Mouse (Mus musculus) gastrocnemius, adult 18-20 months (tissue): ENCODE data around the gene Hhipl1. TPM values are rescaled to one million over a fixed set of nuclear protein-coding genes. Genes with fewer than 3 reads are reported as not detected.

ENCODE experiments used
- DNase-seq: peaks from one replicate; pipeline ENCODE4 v3.0.0; 2021; ENCODE audit warnings: low spot score
- total RNA-seq, 2 experiments: library from RNA; stranded (reverse); gene quantifications; 2 replicates each; pipeline ENCODE4 v1.2.3; 2021

Hhipl1 gene
- total RNA-seq, 2 experiments from 2014 or later: 1.1 to 1.2 TPM

GRCm38 (mm10) chr12:108312432-108312851 lies 6.4 kb downstream of the Hhipl1 start:
- DNase-seq: no peak

DNA sequence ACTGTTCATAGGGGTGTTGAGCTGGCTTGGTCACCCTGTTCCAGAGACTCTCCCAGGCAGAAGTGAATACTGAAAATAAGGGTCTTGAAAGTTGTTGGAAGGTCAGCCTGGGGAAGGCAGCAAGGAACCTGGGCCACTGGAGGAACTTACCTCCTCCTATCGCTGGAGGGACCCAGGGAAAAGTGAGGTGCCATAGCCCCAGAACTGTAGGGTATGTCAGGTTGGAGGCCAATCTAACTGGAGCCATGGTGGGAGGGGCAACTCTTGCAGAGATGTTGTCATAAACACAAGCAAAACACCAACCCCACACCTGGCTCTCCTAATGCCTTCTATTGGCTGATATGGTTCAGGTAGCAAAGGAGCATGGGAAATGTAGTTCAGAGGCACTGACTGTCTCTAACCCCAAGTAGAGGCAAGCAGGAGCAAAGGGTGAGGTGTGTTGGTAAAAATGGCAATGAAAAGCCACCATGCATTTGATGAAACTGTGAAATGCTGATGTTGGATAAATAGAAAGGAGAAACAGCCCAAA lies 7.2 kb downstream of the Hhipl1 start:
- no peak for DNase-seq

- DNase-seq: no peak
Measured at GRCm38 (mm10) chr12:108315818-108316217, 9.7 kb downstream of the Hhipl1 start.

DNA sequence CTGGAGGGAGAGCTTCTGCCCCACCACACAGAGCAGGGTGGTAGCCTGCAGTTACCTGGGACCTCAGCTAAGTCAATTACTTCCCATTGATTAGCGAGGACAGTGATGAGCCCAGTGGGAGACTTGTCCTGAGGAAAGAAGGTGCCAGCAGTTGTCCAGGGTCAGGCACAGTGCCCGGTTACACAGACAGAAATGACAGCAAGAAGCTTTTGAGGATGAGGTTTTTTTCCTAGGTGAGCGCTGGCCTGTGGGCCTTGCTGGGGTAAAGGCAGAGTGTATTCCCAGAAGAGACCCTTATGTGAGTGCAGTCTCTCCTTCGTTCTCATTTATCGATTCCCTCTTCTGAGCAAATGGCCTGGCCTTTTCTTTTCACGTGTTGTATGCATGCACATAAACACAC lies 10.6 kb downstream of the Hhipl1 start:
- DNase-seq: no peak

DNA sequence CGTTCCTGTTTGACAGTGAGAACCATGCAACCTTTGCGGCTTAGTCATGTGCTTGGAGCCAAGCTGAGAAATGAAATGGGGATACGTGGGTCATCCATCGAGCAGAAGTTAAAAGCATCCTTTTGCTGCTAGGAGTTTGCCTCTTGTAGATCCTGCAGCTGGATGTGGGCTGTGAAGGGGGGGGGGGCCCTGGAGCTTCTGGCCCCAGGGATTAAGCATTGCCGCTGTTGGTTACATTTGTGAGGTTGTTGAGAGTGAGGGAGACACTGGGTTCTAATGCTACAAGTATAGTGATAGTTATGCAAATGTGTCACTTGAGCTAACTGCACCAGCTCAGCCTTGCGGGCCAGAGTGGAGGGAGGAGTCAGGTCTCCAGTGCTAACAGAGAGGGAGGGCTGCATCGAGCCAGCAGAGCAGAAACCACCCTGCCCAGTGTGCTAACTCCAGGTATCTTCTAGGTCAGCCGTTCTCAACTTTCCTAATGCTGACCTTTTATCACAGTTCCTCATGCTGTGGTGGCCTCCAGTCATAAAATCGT lies 11.2 kb downstream of the Hhipl1 start:
- DNase-seq: no peak

DNA sequence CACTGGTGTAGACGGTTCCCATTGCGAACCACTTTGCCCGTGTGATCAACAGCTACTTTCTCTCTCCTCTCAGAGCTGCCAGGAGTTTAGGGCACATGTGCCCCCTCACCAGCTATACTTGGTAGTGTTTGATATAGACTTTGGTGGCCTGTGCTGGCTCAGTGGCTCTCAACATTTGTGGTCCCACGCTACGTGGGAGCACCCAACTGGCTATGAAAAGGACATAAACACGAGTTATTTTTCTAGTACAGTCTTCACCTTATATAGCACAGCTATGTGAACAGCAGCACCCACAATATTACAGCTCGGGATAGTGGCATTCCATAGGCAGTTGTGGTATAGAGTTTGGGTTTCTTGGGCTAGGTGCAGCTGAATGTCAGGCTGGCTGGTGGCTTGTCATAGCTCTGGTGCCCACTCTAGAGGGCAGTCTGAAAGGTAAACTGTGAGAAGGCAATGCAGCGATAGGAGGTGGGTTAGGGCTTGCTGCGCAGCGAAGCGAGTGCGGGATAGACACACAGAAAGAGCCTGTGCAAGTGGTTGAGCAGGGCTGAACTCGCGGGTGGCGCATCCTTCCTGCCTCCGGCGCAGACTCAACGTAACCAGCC lies 11.9 kb downstream of the Hhipl1 start:
- no peak for DNase-seq

DNA sequence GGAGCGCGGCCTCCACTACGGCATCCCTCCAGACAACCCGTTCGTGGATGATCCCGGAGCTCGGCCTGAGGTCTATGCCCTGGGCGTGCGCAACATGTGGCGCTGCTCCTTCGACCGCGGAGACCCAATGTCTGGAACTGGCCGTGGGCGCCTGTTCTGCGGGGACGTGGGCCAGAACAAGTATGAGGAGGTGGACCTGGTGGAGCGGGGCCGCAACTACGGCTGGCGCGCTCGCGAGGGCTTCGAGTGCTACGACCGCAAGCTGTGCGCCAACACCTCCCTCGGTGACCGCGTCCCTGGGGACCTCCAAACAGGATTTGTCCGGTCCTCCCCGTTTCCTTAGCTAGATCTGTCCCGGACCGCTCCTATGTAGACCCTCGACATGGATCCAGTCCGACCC lies 12.4 kb downstream of the Hhipl1 start:
- no peak for DNase-seq

DNA sequence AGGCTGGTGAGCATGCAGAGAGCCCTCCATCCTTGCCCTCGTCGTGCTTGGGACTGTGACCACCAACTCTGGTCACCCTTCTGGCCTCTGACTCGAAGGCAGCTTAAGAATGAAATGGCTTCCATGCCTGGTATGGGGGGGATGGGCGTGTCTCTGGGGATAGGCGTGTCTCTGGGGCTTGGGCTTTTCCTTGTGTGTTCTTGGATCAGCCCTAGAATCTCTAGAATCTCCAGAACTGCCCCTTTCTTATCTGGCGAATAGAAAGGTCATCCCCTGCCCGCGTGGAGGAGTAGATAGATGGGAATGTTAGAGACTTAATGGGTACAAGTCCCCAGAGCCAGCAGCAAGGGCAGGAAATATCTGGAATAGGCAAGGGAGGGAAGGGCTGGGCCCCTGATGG lies 14.0 kb downstream of the Hhipl1 start:
- DNase-seq: no peak

GRCm38 (mm10) chr12:108326401-108326800 lies 20.3 kb downstream of the Hhipl1 start:
- DNase-seq: no peak

DNA sequence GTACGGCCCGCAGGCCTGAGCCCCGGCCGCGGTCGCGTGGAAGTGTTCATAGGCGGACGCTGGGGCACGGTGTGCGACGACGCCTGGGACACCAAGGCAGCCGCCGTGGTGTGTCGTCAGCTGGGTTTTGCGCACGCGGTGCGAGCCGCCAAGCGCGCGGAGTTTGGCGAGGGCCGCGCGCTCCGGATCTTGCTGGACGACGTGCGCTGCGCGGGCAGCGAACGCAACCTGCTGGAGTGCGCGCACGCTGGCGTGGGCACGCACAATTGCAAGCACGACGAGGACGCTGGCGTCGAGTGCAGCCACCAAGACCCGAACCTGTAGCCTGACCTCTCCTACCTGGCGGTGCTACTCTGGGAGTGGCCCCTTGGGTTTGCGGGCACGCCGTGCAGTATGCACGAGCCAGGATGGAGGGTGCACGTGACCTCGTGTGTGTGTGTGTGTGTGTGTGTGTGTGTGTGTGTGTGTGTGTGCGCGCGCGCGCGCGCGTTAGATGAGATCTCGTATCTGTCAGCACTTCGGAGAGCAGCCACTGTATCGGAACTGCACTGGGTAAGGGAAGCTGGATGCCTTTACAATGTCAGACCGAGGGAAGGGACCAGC lies 21.9 kb downstream of the Hhipl1 start:
- DNase-seq: no peak

- peak; percentile 89 for DNase-seq
Measured at GRCm38 (mm10) chr12:108333056-108333455, 27.0 kb downstream of the Hhipl1 start.

- DNase-seq: no peak
Measured at GRCm38 (mm10) chr12:108333481-108333882, 27.4 kb downstream of the Hhipl1 start.

DNA sequence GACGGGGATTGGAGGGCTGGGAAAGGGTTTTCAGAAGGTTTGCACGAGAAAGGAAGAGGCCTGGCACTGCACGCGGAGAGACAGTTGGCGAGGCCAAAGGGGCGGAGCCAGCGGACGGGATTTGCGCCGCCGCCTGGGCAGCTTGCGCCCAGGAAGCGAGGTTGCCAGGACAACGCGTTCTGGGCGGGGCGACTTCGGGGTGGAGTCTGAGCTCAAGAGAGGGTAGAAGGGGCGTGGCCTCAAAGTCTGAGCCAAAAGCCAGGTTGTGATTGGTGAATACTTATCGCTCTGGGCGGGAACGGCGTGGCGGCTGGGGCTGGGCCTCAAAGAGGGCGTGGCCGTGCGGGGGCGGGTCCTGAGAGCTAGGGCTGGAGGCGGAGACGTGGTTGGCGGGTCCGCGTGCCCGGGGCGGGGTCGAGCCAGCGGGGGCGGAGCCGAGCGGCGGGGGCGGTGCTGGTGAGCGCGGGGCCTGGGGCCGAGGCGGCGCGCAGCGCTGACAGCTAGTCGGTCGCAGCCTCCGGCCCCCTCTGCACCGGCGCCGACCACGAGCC lies 27.9 kb downstream of the Hhipl1 start, which contains the start of gene Cyp46a1:
Cyp46a1 (plus strand) TSS at position 487 of the 551 bp plus-strand sequence.
- DNase-seq: peak; percentile 100

GRCm38 (mm10) chr12:108334529-108334928 lies 28.5 kb downstream of the Hhipl1 start:
- DNase-seq: no peak

DNA sequence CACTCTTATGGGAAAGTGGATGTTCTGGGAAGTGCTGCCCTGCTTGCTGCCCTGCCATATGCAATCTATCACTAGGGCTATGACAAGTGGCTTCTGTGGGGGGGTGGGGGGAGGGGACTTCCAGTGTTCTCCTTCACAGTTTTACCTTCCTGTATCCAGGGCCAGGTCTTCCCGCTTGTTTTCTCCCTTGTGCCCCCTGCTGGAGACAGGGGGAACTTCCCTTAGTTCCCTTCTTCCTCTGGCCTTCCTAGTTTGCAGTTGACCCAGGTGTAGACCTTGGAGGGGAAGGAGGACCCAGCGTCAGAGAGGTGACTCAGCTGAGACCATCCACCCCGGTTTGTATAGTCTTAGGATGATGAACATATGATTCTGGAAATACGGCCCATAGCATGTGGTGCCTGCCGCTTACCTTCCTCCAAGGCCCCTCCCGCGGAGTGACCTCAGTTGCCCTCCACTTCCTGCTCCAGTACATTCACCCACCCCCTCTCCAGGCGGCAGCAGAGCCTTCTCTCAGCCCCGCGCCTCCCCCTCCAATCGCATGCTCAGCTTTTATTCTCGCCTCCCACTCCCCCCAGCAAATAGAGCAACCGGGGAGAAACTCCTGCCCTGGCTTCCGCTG lies 32.6 kb downstream of the Hhipl1 start:
- DNase-seq: peak; percentile 19

GRCm38 (mm10) chr12:108348151-108348550 lies 42.1 kb downstream of the Hhipl1 start:
- DNase-seq: no peak

DNA sequence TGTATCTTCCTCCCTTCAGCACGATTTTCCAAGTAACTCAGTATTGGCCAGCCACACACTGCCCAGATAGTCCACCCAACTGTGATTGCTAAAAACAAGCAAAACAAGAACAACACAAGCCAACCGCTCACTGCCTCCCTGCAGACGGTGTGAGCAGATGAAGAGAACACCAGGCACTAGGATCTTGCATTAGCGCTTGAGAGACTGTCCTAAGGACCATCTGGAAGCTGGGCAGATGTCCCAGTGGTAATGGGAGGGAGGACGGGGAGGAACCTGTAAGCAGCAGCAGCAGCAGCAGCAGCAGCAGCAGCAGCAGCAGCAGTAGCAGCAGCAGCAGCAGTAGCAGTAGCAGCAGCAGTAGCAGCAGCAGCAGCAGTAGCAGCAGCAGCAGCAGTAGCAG lies 43.0 kb downstream of the Hhipl1 start:
- DNase-seq: no peak

DNA sequence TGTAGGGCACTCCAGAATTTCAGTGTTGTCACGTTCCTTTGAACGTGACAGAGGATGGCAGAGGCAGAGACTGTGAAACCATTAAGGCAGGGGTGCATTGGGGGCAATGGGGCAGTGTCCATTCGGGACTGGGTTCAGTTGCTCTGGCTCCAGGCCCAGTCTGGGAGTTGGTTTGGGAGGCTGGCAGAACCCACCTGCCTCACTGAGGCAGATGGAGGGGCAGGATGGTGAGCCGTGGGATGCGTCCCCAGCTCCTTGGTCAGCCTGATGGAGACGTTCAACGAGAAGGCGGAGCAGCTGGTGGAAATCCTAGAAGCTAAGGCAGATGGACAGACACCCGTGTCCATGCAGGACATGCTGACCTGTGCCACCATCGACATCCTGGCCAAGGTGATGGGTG lies 44.9 kb downstream of the Hhipl1 start:
- DNase-seq: no peak

- DNase-seq: no peak
Measured at GRCm38 (mm10) chr12:108352371-108353136, 46.5 kb downstream of the Hhipl1 start.

DNA sequence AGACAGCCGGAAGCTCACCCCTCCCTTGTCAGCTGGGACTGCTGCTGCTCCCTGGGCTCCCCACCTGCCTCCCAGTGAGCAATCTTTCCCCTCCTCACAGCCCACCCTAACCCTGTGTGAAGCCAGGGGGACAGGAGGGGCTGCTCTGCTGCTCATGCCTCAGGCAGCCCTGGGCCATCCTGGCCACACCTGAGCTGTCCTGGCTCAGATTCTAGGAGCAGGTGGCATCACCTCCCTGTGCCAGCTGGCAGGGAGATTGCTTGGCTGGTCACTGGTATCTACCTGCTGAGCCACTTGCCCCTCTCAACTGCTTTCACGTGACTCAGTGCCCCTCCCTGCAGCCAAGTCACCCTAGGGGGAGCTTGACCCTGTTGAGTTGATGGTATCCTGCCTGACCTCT lies 48.2 kb downstream of the Hhipl1 start:
- no peak for DNase-seq

DNA sequence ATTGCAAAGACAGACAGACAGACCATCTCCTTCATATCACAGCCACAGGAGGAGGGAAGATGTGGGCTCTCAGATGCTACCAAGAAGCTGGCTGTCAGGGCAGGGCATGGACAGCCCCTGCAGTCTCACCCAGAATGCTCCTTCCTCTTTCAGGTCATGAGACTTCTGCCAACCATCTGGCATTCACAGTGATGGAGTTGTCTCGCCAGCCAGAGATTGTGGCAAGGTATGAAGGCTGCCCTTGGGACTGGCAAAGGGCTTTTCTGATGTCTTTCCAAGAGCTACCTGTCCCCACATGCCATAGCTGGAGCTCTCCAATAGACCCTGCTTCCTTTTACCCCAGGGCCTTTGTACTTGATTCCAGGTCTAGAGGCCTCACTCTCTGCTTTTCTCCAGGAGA lies 49.2 kb downstream of the Hhipl1 start:
- DNase-seq: no peak
